Mouse (Mus musculus) midbrain, postnatal 0 days (tissue): Measurements from ENCODE around the gene Rybp. TPM values are rescaled to one million over a fixed set of nuclear protein-coding genes. Genes with fewer than 3 reads are reported as not detected.

Experiments
- ATAC-seq: fragments of 200-750 bp; cut with Nextera tagmentation; 2 replicates; pipeline ENCODE4 v1.8.0; 2017; ENCODE audit warnings: moderate number of reproducible peaks, mild to moderate bottlenecking, moderate TSS enrichment, moderate library complexity; ENCODE audit not compliant: low FRiP score
- DNase-seq: peaks from one replicate; pipeline ENCODE4 v3.0.0-alpha.2; 2015; ENCODE audit warnings: low spot score
- H3K27ac ChIP-seq: fragments of 300-500 bp; sonication (generic); 2 replicates; pipeline ENCODE4 v1.5.1; 2014; ENCODE audit warnings: low read depth, mild to moderate bottlenecking, low read length, mixed read lengths
- H3K27me3 ChIP-seq: fragments of 300-500 bp; sonication (generic); 2 replicates; pipeline ENCODE4 v1.6.1; 2014; ENCODE audit warnings: low read length, control low read depth, mixed read lengths; ENCODE audit not compliant: insufficient read depth
- H3K36me3 ChIP-seq: fragments of 300-500 bp; sonication (generic); 2 replicates; pipeline ENCODE4 v1.6.1; 2014; ENCODE audit warnings: low read length, control low read depth, mixed read lengths; ENCODE audit not compliant: insufficient read depth
- H3K4me1 ChIP-seq: fragments of 300-500 bp; sonication (generic); 2 replicates; pipeline ENCODE4 v1.6.1; 2014; ENCODE audit warnings: mild to moderate bottlenecking, control low read depth, antibody characterized with exemption, low read length, mixed read lengths; ENCODE audit not compliant: insufficient read depth
- H3K4me2 ChIP-seq: fragments of 300-500 bp; sonication (generic); 2 replicates; pipeline ENCODE4 v1.6.1; 2014; ENCODE audit warnings: low read depth, mild to moderate bottlenecking, low read length, mixed read lengths; ENCODE audit not compliant: poor library complexity, severe bottlenecking
- H3K4me3 ChIP-seq: fragments of 300-500 bp; sonication (generic); 2 replicates; pipeline ENCODE4 v1.5.1; 2014; ENCODE audit warnings: low read depth, mild to moderate bottlenecking, low read length, moderate library complexity
- H3K9ac ChIP-seq: fragments of 300-500 bp; sonication (generic); replicated peaks from 2 replicates; pipeline ENCODE4 v1.6.1; 2014; ENCODE audit warnings: mild to moderate bottlenecking, low read length, moderate library complexity, mixed read lengths; ENCODE audit not compliant: poor library complexity, severe bottlenecking
- H3K9me3 ChIP-seq: fragments of 300-500 bp; sonication (generic); 2 replicates; pipeline ENCODE4 v1.6.1; 2016; ENCODE audit warnings: low read length, control low read depth
- CTCF ChIP-seq: IDR thresholded peaks from 2 replicates; pipeline ENCODE4 v1.5.1; 2016; ENCODE audit warnings: antibody characterized with exemption, mild to moderate bottlenecking
- WGBS: fragments of 180-500 bp; shearing (Covaris S2); extraction: QIAGEN DNeasy Blood & Tissue Kit; methylation state at CpG from one replicate; pipeline ENCODE4 v1.1.7; 2014; 5-methylcytosine and 5-hydroxymethylcytosine counted together
- polyA plus RNA-seq: library from polyadenylated mRNA; unstranded; fragments of >200 nt; fragmentation: Nextera tagmentation; extraction: Ambion mirVana; gene quantifications from 2 replicates; pipeline ENCODE4 v1.2.1, GENCODE M21; 2015
- total RNA-seq: library from RNA; depleted of rRNA; stranded (reverse); fragments of >200 nt; gene quantifications from 2 replicates; pipeline ENCODE4 v1.2.3, GENCODE M21; 2014

The Rybp gene
- total and polyA plus RNA-seq, 2 experiments from 2014 or later = 29.6 to 36.0 TPM

DNA sequence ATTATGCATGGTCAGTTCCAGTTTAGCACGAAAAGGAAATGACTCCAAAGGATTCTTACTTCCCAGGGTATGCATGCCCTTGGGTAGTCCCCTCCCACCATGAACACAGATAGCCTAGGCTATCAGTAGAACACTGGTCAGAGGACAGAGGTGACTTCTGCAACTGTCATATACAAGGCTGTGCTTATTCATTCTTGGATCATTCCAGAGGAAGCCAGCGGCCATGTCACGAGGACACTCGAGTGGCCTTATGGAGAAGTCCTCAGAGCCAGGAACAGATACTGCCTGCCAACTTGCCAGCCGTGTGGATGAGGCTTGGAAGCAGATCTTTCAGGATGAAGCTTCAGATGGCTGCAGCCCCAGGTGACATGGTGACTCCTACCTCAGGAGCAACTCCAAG, 34.9 kb upstream of the Rybp start:
- WGBS = 86% methylated on average over 5 of the region's 5 CpGs
- DNase-seq (no peak), ATAC-seq (no peak)

DNA sequence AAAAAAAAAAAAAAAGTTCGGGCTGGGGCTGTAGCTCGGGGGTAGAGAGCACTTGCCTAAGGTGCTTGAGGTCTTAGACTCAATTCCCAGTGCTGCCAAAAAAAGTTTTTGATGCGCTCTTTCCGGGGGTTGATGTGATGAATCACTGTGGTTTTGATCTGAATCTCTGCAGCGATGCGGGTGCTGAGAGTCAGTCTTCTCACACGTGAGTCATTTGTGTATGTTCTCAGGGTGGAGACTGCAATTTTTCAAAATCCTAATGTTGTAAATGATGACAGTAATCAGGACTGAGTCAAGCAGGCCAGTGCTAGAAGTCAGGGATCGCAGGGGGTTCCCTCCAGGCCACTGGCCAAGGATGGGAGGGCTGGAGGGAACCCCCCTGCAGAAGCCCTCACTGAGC, 26.9 kb upstream of the Rybp start:
- Histone ChIP-seq H3K27ac (no peak overlapping the region), H3K4me3 (no peak overlapping the region), H3K9me3 (no peaks in the 10 kb centered on the region), H3K9ac (no peak overlapping the region), H3K4me1 (no peaks in the 10 kb centered on the region), H3K36me3 (no peaks in the 10 kb centered on the region), H3K27me3 (no peaks in the 10 kb centered on the region), H3K4me2 (no peak overlapping the region)
- no peak for DNase-seq
- ATAC-seq = no peak
- WGBS = 68% methylated on average over 8 of the region's 8 CpGs
- no peak for TF ChIP-seq CTCF

More for the DNA sequence above, 34.9 kb upstream of the Rybp start:
- H3K4me2 ChIP-seq = no peak overlapping the region
- H3K4me1 ChIP-seq = no peaks in the 10 kb centered on the region; the same call in 1 of the 2 replicates
- no peaks in the 10 kb centered on the region for H3K9me3 ChIP-seq
- TF ChIP-seq CTCF = no peak
- H3K36me3 ChIP-seq = no peaks in the 10 kb centered on the region
- H3K9ac ChIP-seq = no peak overlapping the region
- H3K27me3 ChIP-seq = no peaks in the 10 kb centered on the region
- no peak overlapping the region for H3K27ac ChIP-seq
- no peak overlapping the region for H3K4me3 ChIP-seq

DNA sequence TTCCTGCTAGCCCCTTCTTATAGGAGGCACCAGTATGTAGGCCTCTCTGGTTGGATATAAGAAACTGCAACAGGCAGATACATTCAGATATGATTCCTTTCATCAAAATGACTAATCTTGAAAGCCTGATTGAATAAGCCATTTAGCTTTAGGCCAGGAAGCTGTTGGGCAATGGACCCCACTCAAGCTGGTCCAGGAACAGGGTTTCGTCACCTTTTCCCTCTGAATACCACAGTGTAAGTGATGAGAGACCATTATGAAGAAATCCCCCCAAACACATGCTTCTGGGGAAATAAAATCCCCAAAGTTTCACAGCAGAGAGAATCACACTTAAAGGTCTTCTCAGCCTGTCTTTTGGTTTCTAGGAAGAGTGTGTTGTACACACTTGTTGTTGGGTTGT, 23.9 kb upstream of the Rybp start:
- H3K4me1 ChIP-seq = no peaks in the 10 kb centered on the region
- no peaks in the 10 kb centered on the region for H3K36me3 ChIP-seq
- no peaks in the 10 kb centered on the region for H3K27me3 ChIP-seq
- H3K27ac ChIP-seq = no peak overlapping the region
- no peaks in the 10 kb centered on the region for H3K9me3 ChIP-seq
- no peak for TF ChIP-seq CTCF
- H3K9ac ChIP-seq = no peak overlapping the region
- DNase-seq (no peak), ATAC-seq (no peak)
- no peak overlapping the region for H3K4me3 ChIP-seq
- 100% methylated on average over 1 of the region's 1 CpGs for WGBS
- no peak overlapping the region for H3K4me2 ChIP-seq

GRCm38 (mm10) chr6:100304831-100305230, 17.5 kb upstream of the Rybp start:
- no peaks in the 10 kb centered on the region for H3K27me3 ChIP-seq
- no peak overlapping the region for H3K4me3 ChIP-seq
- no peaks in the 10 kb centered on the region for H3K36me3 ChIP-seq
- H3K9ac ChIP-seq = no peak overlapping the region
- no peak for ATAC-seq
- H3K4me1 ChIP-seq = no peaks in the 10 kb centered on the region
- no peak for TF ChIP-seq CTCF
- no peak for DNase-seq
- no peak overlapping the region for H3K27ac ChIP-seq
- no peak overlapping the region for H3K4me2 ChIP-seq
- no peaks in the 10 kb centered on the region for H3K9me3 ChIP-seq
- 81% methylated on average over 10 of the region's 10 CpGs for WGBS

DNA sequence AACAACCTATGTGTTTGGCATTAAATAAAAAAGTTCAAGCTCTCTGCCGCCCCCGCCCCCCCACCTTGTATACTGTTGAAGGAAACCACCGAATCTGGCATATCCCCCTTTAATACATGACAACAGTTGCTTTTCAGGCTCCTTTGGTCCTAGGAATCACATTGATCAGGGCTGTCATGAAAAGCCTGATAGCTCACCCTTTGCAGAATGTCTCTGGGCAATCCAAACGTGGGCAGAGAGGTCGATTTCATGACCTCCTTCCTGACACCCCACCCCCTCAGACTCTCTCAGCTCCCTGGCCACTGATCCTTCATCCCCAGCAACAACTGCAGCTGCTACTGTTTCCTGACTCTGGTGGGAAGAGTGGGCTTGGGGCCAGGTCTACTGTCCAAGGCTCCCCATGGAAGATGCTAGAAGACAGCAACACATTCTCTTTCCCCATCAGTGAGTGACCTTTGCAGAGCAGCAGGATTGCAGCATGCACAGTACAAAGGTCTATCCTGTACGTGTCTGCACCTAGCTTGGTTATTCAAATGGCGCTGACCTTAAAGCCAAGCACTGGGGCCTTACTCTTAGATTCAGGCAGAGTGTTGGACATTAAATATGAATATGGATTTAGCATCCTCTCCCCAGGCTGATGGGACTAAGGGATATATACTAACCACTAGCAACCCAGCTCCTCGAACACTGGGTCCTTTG, 14.3 kb upstream of the Rybp start:
- no peak for DNase-seq
- Histone ChIP-seq H3K36me3 (no peaks in the 10 kb centered on the region), H3K4me2 (no peak overlapping the region), H3K27ac (no peak overlapping the region), H3K4me3 (no peak overlapping the region), H3K27me3 (no peaks in the 10 kb centered on the region), H3K9me3 (no peaks in the 10 kb centered on the region), H3K9ac (no peak overlapping the region), H3K4me1 (no peaks in the 10 kb centered on the region)
- no peak for TF ChIP-seq CTCF
- no peak for ATAC-seq
- WGBS = 66% methylated on average over 8 of the region's 8 CpGs

- DNase-seq (no peak), ATAC-seq (no peak)
- 44% methylated on average over 3 of the region's 3 CpGs for WGBS
- no peak overlapping the region for H3K4me2 ChIP-seq
- TF ChIP-seq CTCF = no peak
- H3K27ac ChIP-seq = no peak overlapping the region
- no peak overlapping the region for H3K4me3 ChIP-seq
- H3K36me3 ChIP-seq = no peaks in the 10 kb centered on the region
- H3K4me1 ChIP-seq = no peaks in the 10 kb centered on the region
- H3K9me3 ChIP-seq = no peaks in the 10 kb centered on the region
- H3K27me3 ChIP-seq = no peaks in the 10 kb centered on the region
- H3K9ac ChIP-seq = no peak overlapping the region
Measured at GRCm38 (mm10) chr6:100300831-100301230, 13.5 kb upstream of the Rybp start.
